Mouse (Mus musculus) hindbrain, postnatal 0 days (tissue): Measurements from ENCODE around the gene Sco1. TPM values are rescaled to one million over a fixed set of nuclear protein-coding genes. Genes with fewer than 3 reads are reported as not detected.
"Not testable (repeated sequence)": the region's sequence is repeated elsewhere in the genome, so short reads cannot be mapped to it uniquely, and the experiment has no call there.

Experiments
- ATAC-seq: fragments of 200-750 bp; cut with Nextera tagmentation; 2 replicates; pipeline ENCODE4 v1.8.0; 2017; ENCODE audit warnings: mild to moderate bottlenecking, moderate TSS enrichment, moderate library complexity
- DNase-seq: peaks from one replicate; pipeline ENCODE4 v3.0.0-alpha.2; 2015; ENCODE audit warnings: low spot score
- H3K27ac ChIP-seq: fragments of 300-500 bp; sonication (generic); 2 replicates; pipeline ENCODE4 v1.5.1; 2014; ENCODE audit warnings: mild to moderate bottlenecking
- H3K27me3 ChIP-seq: fragments of 300-500 bp; sonication (generic); 2 replicates; pipeline ENCODE4 v1.6.1; 2014; ENCODE audit warnings: low read length, mixed read lengths; ENCODE audit not compliant: insufficient read depth
- H3K36me3 ChIP-seq: fragments of 300-500 bp; sonication (generic); 2 replicates; pipeline ENCODE4 v1.6.1; 2014; ENCODE audit warnings: low read length, mixed read lengths; ENCODE audit not compliant: insufficient read depth
- H3K4me1 ChIP-seq: fragments of 300-500 bp; sonication (generic); 2 replicates; pipeline ENCODE4 v1.6.1; 2014; ENCODE audit warnings: antibody characterized with exemption, low read length, mixed read lengths; ENCODE audit not compliant: insufficient read depth
- H3K4me2 ChIP-seq: fragments of 300-500 bp; sonication (generic); 2 replicates; pipeline ENCODE4 v1.6.1; 2014; ENCODE audit warnings: low read depth, mild to moderate bottlenecking, low read length, moderate library complexity, mixed read lengths
- H3K4me3 ChIP-seq: fragments of 300-500 bp; sonication (generic); 2 replicates; pipeline ENCODE4 v1.5.1; 2014; ENCODE audit warnings: low read length
- H3K9ac ChIP-seq: fragments of 300-500 bp; sonication (generic); replicated peaks from 2 replicates; pipeline ENCODE4 v1.6.1; 2014; ENCODE audit warnings: mild to moderate bottlenecking, low read length, moderate library complexity, mixed read lengths
- H3K9me3 ChIP-seq: fragments of 300-500 bp; sonication (generic); 2 replicates; pipeline ENCODE4 v1.6.1; 2016; ENCODE audit warnings: low read length, mixed read lengths
- CTCF ChIP-seq: IDR thresholded peaks from 2 replicates; pipeline ENCODE4 v1.5.1; 2016; ENCODE audit warnings: antibody characterized with exemption, control low read depth, low read depth
- WGBS: fragments of 180-500 bp; shearing (Covaris S2); extraction: QIAGEN DNeasy Blood & Tissue Kit; methylation state at CpG from one replicate; pipeline ENCODE4 v1.1.7; 2014; 5-methylcytosine and 5-hydroxymethylcytosine counted together
- polyA plus RNA-seq: library from polyadenylated mRNA; unstranded; fragments of >200 nt; fragmentation: Nextera tagmentation; extraction: Ambion mirVana; gene quantifications from 2 replicates; pipeline ENCODE4 v1.2.1, GENCODE M21; 2015
- total RNA-seq: library from RNA; depleted of rRNA; stranded (reverse); fragments of >200 nt; gene quantifications from 2 replicates; pipeline ENCODE4 v1.2.3, GENCODE M21; 2014

The Sco1 gene
- total and polyA plus RNA-seq, 2 experiments from 2014 or later, result 13.6 to 13.8 TPM

- H3K4me1 ChIP-seq, result no peaks in the 10 kb centered on the region
- ATAC-seq, result no peak
- H3K4me2 ChIP-seq, result no peak overlapping the region
- no peak for DNase-seq
- H3K27me3 ChIP-seq, result no peaks in the 10 kb centered on the region
- no peaks in the 10 kb centered on the region for H3K36me3 ChIP-seq
- no peak overlapping the region for H3K9ac ChIP-seq
- TF ChIP-seq CTCF, result no peak
- H3K9me3 ChIP-seq, result no peaks in the 10 kb centered on the region
- WGBS, result 13% methylated on average over 12 of the region's 12 CpGs
- no peak overlapping the region for H3K4me3 ChIP-seq
- no peak overlapping the region for H3K27ac ChIP-seq
These were observed 34.5 kb upstream of the Sco1 start for GRCm38 (mm10) chr11:67017801-67018591.

GRCm38 (mm10) chr11:67019711-67020475 is 32.6 kb upstream of the Sco1 start:
- Histone ChIP-seq H3K9me3 (no peaks in the 10 kb centered on the region), H3K4me3 (no peak overlapping the region)
- WGBS, result 46% methylated on average over 7 of the region's 7 CpGs

GRCm38 (mm10) chr11:67020948-67021347 is 31.5 kb upstream of the Sco1 start:
- H3K27me3 ChIP-seq, result no peaks in the 10 kb centered on the region
- H3K36me3 ChIP-seq, result no peaks in the 10 kb centered on the region
- WGBS, result 4% methylated on average over 12 of the region's 12 CpGs
- no peaks in the 10 kb centered on the region; the same call in 1 of the 2 replicates for H3K4me1 ChIP-seq
- no peak overlapping the region for H3K27ac ChIP-seq
- ATAC-seq, result peak; percentile 38; the same call in 1 of the 2 replicates
- H3K4me2 ChIP-seq, result peak overlapping the region; percentile 44
- no peaks in the 10 kb centered on the region for H3K9me3 ChIP-seq
- peak; percentile 83 for TF ChIP-seq CTCF
- no peak overlapping the region; the same call in 1 of the 2 replicates for H3K4me3 ChIP-seq
- peak; percentile 83 for DNase-seq
- H3K9ac ChIP-seq, result no peak overlapping the region

More at GRCm38 (mm10) chr11:67019711-67020475, 32.6 kb upstream of the Sco1 start:
- ATAC-seq (no peak), DNase-seq (no peak)
- H3K4me2 ChIP-seq, result no peak overlapping the region
- H3K9ac ChIP-seq, result no peak overlapping the region
- H3K36me3 ChIP-seq, result no peaks in the 10 kb centered on the region
- no peak overlapping the region for H3K27ac ChIP-seq
- no peaks in the 10 kb centered on the region for H3K4me1 ChIP-seq
- H3K27me3 ChIP-seq, result no peaks in the 10 kb centered on the region
- TF ChIP-seq CTCF, result no peak

DNA sequence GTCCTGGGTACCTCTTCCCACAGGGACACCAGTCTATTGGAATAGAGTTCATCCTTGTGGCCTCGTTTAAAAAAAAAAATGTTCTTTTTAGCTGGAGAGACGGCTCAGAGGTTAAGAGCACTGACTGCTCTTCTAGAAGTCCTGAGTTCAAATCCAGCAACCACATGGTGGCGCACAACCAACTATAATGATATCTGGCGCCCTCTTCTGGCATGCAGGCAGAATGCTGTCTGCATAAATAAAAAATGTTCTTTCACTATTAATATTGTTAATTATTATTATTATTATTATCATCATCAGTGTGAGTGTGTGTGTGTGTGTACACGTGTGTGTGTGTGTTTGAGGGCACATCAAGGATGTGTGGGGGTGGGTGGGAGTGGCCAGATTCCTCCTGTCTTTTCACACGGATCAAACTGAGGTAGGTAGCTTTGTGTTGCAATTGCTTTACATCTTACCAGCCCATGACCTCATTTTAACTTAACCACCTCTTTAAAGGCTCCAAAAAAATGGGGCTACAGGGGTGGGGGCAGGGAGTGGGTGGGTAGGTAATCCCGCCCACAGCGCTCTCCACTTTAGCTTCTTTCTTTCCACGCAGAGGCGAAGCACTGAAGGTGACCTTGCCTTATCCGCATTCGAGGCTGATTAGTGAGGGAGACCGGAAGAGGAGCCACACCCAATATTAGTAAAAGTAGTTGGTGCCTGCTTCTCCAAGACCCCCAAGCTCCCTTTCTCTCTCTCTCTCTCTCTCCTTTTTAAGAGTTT is 29.9 kb upstream of the Sco1 start:
- Histone ChIP-seq H3K9me3 (no peaks in the 10 kb centered on the region), H3K4me1 (no peaks in the 10 kb centered on the region; the same call in 1 of the 2 replicates), H3K4me2 (no peak overlapping the region), H3K4me3 (no peak overlapping the region), H3K36me3 (no peaks in the 10 kb centered on the region), H3K9ac (no peak overlapping the region), H3K27me3 (no peaks in the 10 kb centered on the region), H3K27ac (no peak overlapping the region)
- ATAC-seq (no peak), DNase-seq (peak; percentile 17)
- TF ChIP-seq CTCF, result peak; percentile 65
- 91% methylated on average over 13 of the region's 13 CpGs for WGBS

GRCm38 (mm10) chr11:67023191-67023590 is 29.3 kb upstream of the Sco1 start:
- WGBS, result 32% methylated on average over 1 of the region's 1 CpGs
- not testable (repeated sequence) for ATAC-seq, H3K4me1 ChIP-seq, H3K4me3 ChIP-seq, H3K9me3 ChIP-seq, H3K27ac ChIP-seq, H3K4me2 ChIP-seq, H3K36me3 ChIP-seq, H3K9ac ChIP-seq, DNase-seq, H3K27me3 ChIP-seq

GRCm38 (mm10) chr11:67023802-67024340 is 28.6 kb upstream of the Sco1 start:
- Histone ChIP-seq H3K4me2 (peak overlapping the region; percentile 74), H3K4me3 (no peak overlapping the region), H3K27me3 (no peaks in the 10 kb centered on the region), H3K36me3 (no peaks in the 10 kb centered on the region), H3K9ac (no peak overlapping the region), H3K9me3 (no peaks in the 10 kb centered on the region), H3K4me1 (no peaks in the 10 kb centered on the region; the same call in 1 of the 2 replicates), H3K27ac (no peak overlapping the region)
- TF ChIP-seq CTCF, result no peak
- ATAC-seq (no peak), DNase-seq (no peak)
- WGBS, result 18% methylated on average over 6 of the region's 6 CpGs
